Mouse (Mus musculus): ENCODE data around the gene Slc16a11.
"Not testable (repeated sequence)": the region's sequence is repeated elsewhere in the genome, so short reads cannot be mapped to it uniquely, and the experiment has no call there.

The Slc16a11 gene

DNA sequence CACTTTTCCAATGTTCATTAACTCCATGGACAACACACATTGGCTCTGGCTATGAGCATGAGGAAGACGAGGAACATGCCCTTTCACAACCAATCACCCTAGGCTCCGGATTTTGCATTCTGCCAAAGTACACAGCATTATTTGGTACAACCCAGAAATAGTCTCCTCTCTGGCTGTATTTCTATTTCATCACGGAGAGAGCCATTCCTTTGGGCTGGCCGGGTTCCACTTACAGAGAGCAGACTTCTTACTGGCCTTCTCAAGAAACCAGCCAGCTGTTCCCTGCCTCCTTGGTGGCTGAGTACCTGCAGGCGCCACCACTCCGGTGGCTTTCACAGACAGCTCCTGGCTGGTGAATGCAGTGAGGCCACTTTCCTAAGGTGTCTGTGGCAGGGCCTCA lies at the start of gene Slc16a11:
Gene Slc16a11 (plus strand): TSS at position 330 of the 400 bp plus-strand sequence.
- DNase-seq = no peak

DNA sequence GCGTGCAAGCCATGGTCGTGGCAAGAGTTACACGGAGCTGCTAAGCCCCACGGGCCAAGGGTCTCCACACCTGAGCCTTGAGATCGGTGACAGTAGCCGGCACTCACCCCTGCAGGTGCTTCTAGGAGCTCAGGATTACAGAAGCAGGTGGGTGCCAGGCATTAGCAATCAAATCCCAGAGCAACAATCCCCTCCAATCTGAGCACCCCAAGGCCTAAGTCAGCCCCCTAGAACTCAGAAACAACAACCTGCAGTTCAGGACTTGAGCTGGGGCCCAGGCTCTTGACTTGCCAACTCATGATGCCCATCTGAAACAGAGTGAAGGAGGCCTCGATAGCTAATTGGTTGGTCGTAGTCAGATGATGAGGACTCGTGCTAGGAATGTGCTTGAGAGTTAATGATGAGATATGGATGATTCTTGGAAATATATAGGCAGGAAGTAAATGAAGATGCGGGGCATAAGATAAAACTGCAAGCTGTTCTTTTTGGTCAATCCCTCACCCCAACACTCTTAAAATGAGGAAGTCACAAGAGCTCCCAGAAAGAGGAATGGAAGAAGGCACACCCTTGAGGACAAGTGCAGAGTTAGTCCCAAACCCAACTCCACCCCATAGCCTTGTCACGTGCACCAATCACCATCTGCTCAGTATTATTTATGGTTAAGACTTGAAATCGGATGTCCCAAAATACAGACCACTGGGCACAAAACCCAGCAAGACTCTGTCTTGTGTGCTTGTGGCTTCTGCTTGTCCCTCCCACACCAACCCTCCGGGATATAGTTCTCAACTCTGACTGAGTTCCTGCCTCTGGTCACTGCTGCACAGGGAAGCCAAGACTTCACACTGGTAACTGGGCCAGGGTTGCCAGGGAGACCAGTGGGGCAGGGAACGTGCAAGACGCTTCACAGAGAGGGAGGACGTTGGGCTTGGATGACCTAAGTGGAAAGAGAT lies 46.3 kb upstream of the Slc16a11 start:
- no peak for DNase-seq

DNA sequence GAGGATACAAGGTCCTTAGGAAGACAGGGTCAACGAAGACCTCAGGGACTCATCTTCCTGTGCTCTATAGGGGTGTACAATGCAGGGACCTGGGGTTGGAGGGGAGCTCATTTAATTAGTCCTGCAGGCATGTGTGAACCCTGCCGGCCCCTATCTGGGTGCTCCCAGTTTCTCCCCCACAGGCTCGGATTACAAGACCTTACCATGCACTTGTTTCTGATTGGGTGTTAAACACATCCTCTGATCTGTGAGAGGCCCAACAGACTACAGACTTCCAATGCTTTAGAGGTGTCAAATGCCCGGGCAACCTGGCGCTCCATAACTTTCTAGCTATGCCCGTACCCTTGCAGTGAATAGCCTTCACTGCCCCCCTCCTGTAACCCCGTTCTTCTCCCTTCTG lies 44.4 kb upstream of the Slc16a11 start:
- DNase-seq = no peak

DNA sequence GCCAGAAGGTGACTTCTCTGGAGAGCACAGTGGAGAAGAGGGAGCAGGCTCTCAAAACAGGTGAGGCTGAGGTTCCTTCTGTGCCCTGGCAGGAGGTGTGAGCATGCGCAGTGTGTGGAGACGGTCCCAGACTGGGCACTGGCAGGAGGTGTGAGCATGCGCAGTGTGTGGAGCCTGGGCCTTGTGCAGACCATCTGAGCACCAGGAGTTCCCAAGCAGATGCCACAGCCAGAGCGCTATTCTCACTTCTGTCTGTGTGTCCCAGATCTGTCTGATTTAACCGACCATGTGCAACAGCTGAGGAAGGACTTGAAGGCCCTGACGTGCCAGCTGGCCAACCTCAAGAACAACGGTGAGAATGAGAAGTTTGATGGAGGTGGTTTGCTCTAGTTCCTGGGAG lies 43.1 kb upstream of the Slc16a11 start:
- not testable (repeated sequence) for DNase-seq

DNA sequence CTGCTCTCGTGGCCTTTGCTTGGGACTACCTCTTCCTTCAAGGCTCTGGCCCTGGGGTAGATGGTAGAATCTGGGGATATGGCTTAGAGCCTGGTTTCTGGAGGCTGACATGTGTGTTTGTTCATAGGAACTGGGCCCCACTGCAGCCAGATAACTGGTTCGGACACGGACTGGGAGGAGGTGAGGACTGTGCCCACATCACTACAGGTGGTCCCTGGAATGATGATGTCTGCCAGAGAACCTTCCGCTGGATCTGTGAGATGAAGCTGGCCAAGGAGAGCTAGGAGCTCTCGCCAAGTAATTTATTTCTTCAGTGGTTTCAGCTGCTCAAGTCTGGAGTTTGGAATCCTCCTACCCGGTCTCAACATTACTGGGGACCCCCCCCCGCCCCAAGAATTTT lies 42.3 kb upstream of the Slc16a11 start:
- no peak for DNase-seq

DNA sequence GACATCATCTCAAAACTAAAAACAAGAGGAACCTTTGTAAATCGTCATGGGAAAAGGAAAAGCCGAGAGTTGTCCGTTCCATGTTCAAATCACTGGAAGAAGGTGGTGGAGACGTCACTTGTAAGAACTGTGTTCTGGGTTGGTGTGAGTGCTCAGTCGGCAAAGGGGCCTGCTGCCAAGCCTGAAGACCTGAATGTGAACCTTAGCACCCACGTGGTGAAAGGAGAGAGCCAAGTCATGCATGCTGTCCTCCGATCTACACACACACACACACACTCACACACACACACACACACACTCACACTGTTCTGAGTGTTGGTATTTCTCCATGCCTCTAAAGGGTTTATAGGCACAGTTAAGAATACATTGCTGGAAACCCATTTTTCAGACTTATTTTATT lies 41.4 kb upstream of the Slc16a11 start:
- DNase-seq = no peak

- no peak for DNase-seq
Measured at GRCm38 (mm10) chr11:70171847-70172246, 40.7 kb upstream of the Slc16a11 start.

DNA sequence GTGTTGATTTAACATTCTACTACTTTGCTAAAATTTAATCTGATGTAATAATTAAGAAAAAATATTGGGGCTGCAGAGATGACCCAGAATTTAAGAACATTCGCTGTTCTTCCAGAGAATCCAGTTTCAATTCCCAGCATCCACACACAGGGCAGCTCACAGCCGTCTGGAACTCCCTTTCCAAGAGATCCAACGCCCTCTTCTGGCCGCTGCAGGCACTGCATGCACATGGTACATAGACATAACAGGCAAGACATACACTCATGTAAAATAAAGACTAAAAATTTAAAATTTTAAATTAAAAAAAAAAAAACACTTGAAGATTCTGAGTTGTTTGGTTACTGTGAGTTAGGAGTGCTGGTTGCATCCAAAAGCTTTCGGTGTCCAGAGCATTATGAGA lies 40.3 kb upstream of the Slc16a11 start:
- no peak for DNase-seq

GRCm38 (mm10) chr11:70174491-70174890 lies 38.1 kb upstream of the Slc16a11 start:
- DNase-seq = no peak

DNA sequence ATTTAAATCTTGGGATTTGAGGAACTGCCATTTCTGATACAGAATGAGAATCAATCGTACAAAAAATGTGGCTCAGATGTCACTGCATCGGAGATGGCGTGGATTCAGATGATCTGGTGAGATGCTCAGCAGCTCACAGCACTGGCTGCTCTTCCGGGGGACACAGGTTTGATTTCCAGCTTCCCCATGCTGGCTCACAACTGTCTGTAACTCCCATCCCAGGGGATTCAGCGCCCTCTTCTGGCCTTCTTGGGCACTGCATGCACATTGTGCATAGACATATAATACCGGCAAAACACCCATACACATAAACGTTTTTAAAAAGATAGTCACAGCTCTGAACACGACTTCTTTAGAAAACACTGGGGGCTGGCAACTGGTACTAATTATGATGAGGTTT lies 34.9 kb upstream of the Slc16a11 start:
- no peak for DNase-seq

- no peak for DNase-seq
Measured at GRCm38 (mm10) chr11:70178311-70178710, 34.2 kb upstream of the Slc16a11 start.

- no peak for DNase-seq
Measured at GRCm38 (mm10) chr11:70178756-70179155, 33.8 kb upstream of the Slc16a11 start.

DNA sequence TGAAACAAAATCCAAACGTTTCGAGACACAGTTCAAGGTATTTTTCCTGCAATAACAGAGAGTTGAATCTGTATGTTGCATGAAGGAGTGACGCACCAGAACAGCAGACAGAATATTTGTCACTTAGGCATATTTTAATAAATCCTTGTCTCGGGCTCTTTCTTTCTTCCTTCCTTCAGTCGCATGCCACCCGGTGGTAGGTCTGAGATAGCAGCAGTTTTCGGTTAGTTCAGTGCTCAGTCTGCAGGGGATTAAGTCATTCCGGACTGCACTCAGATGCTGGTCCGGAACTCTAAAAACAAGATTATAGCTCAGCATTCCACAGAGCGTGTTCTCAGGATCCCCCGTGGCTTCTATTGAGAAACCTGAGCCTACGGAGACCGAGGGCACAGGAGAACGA lies 33.2 kb upstream of the Slc16a11 start:
- no peak for DNase-seq

- DNase-seq = no peak
Measured at GRCm38 (mm10) chr11:70180496-70180895, 32.1 kb upstream of the Slc16a11 start.

- no peak for DNase-seq
Measured at GRCm38 (mm10) chr11:70185120-70185519, 27.4 kb upstream of the Slc16a11 start.

DNA sequence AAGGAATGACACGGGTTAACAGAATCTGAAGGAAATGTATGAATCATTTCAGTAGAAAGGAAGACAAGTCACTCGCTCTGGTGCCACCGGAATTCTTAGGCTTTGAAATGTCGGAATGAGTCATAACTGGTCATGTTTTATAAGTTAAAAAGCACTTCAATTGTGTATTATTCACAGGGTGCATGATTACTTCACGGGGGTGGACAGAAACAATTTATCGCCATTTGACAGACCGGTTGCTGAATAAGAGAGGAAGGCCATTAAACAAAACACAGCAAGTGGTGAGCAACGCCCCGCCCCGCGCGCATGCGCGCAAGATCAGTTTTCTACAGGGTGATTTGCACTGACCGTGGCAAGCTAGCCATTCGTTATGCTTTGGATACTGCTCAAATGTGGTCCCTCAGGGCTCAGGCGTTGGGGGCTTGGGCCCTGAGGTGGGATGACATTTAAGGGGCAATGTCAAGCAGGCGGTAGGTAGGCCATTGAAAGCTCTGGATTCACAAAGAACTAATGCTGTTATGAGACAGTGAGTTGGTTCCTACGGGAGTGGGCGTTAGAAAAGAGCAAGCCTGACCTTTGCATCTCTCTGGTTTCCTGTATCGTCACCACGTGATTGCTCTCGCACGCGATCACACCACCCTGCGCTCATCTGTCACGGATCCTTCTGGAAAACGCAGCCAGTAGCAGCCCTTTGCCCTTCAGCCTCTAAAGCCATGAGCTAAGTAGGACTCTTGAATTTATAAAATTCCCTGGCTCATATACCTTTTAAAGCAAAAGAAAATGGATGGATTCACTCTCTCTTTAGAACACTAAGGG lies 23.0 kb upstream of the Slc16a11 start:
- no peak for DNase-seq

GRCm38 (mm10) chr11:70191188-70191587 lies 21.4 kb upstream of the Slc16a11 start:
- DNase-seq = no peak

- no peak for DNase-seq
Measured at GRCm38 (mm10) chr11:70192157-70192556, 20.4 kb upstream of the Slc16a11 start.

DNA sequence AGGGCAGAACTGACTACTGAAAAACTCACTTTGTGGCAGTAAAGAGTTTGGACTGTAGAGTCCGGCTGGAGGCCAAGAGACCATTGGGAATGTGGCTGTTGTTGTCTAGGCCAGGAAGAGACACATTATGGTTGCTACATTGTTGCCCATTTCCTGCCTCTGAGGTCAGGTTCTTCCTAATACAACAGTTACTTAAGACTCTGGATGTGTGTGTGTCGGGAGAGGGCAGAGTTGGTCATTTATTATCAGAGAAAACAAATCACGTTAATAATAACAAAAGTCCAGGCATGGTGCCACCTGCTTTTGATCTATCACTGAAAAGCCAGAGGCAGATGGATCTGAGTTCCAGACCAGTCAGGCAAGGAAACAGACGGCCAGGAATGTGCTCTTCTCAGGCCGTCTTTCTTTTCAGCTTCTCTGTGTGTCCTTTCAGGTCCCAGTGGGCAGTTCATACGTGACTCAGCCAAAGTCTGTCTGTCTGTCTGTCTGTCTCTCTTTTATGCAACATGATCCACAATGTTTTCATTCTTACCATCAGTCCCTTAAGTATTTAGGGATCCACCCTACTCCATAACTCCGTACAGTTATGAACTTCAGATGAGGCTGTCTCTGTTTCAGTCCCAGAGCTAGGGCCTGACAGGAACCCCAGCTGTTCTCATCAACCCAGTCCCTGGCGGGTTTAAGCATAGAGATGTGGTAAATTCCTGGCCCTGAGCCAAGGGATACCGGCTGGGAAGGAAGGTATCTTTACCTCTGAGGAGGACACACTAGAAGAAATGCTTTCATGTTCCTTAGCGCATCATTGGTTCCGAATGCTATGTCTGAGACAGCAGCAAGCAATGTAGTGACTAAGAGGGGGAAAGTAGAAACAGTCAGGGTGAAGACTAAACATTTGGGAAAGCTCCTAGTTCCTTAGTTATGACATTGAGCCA lies 18.9 kb upstream of the Slc16a11 start:
- no peak for DNase-seq

DNA sequence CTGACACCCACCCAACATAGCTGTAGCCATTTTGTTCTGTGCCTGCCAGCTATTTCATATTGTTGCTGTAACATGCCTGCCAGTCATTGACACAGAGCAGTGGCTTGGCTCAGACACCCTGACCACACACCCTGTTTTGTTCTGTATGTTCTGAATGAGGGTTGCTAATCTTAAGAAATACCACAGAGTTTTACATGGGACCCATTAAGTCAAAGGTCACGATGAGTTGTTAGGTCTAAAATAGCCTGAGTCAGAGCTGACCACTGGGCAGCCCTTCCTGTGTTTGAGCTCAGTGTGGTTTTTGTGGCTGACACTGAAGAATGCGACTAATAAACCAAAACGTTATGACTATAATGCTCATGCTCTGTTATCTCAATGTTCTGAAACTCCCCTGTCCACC lies 14.2 kb upstream of the Slc16a11 start:
- no peak for DNase-seq

GRCm38 (mm10) chr11:70199107-70199506 lies 13.4 kb upstream of the Slc16a11 start:
- DNase-seq = no peak

- no peak for DNase-seq
Measured at GRCm38 (mm10) chr11:70200036-70200608, 12.4 kb upstream of the Slc16a11 start.
